Mouse (Mus musculus) activated CD4-positive, CD25-positive, alpha-beta regulatory T cell, adult 4 months (primary cell): ENCODE data around the gene Mfsd4b4. TPM values are rescaled to one million over a fixed set of nuclear protein-coding genes. Genes with fewer than 3 reads are reported as not detected.
"Not testable (repeated sequence)": the region's sequence is repeated elsewhere in the genome, so short reads cannot be mapped to it uniquely, and the experiment has no call there.

Source experiments
- ATAC-seq: one replicate; pipeline ENCODE4 v1.8.0; 2017
- polyA plus RNA-seq, 2 experiments: library from polyadenylated mRNA; unstranded; fragments of 100-300 nt; shearing (Covaris generic); gene quantifications; one replicate each; pipeline ENCODE4 v1.2.1; 2017

Gene Mfsd4b4
- 1 to 10 TPM; 1.2 to 1.9 TPM for polyA plus RNA-seq

- ATAC-seq: peak; percentile 85
These were observed at the start of gene Mfsd4b4 for GRCm38 (mm10) chr10:39898874-39899371. Mfsd4b4 (minus strand) TSS chr10:39899238.

- not testable (repeated sequence) for ATAC-seq
These were observed 48.2 kb upstream of the Mfsd4b4 start for GRCm38 (mm10) chr10:39947195-39947594.

GRCm38 (mm10) chr10:39936553-39936952, 37.5 kb upstream of the Mfsd4b4 start:
- ATAC-seq: no peak

- no peak for ATAC-seq
These were observed 27.6 kb upstream of the Mfsd4b4 start, which contains the start of gene Mfsd4b2 for GRCm38 (mm10) chr10:39926616-39927139. Mfsd4b2 (minus strand) TSS chr10:39926923.

GRCm38 (mm10) chr10:39924556-39924955, 25.5 kb upstream of the Mfsd4b4 start:
- ATAC-seq: not testable (repeated sequence)

- no peak for ATAC-seq
These were observed 13.6 kb upstream of the Mfsd4b4 start for GRCm38 (mm10) chr10:39912616-39913015.

GRCm38 (mm10) chr10:39908768-39909441, 9.9 kb upstream of the Mfsd4b4 start:
- ATAC-seq: peak; percentile 69

GRCm38 (mm10) chr10:39906799-39907658, 8.0 kb upstream of the Mfsd4b4 start:
- no peak for ATAC-seq

- no peak for ATAC-seq
These were observed 5.2 kb upstream of the Mfsd4b4 start for GRCm38 (mm10) chr10:39904191-39904590.

GRCm38 (mm10) chr10:39896503-39896902, 2.5 kb downstream of the Mfsd4b4 start:
- ATAC-seq: no peak

- no peak for ATAC-seq
These were observed 5.0 kb downstream of the Mfsd4b4 start for GRCm38 (mm10) chr10:39893702-39894697.

- ATAC-seq: no peak
These were observed 10.4 kb downstream of the Mfsd4b4 start for GRCm38 (mm10) chr10:39888621-39889020.

GRCm38 (mm10) chr10:39865509-39865908, 33.5 kb downstream of the Mfsd4b4 start:
- ATAC-seq: no peak

- ATAC-seq: no peak
These were observed 56.4 kb downstream of the Mfsd4b4 start for GRCm38 (mm10) chr10:39842621-39843020.

Other genes starting within 250 kb of the Mfsd4b4 start
- 10 to 100 TPM; 12.1 to 15.8 TPM for gene Rev3l, start 167.1 kb downstream of the Mfsd4b4 start, polyA plus RNA-seq
- not detected for gene Mfsd4b2, start 27.7 kb upstream of the Mfsd4b4 start, polyA plus RNA-seq
- gene Mfsd4b3, start 60.9 kb upstream of the Mfsd4b4 start, polyA plus RNA-seq: not detected
- gene Mfsd4b5, start 87.4 kb upstream of the Mfsd4b4 start, polyA plus RNA-seq: under 1 TPM in 1 of 2 experiments, not detected in 1; 0.17 TPM
- gene Mfsd4b1, start 126.0 kb upstream of the Mfsd4b4 start, polyA plus RNA-seq: not detected
- gene Slc16a10, start 243.0 kb upstream of the Mfsd4b4 start, polyA plus RNA-seq: 1 to 10 TPM; 2.0 to 2.9 TPM